Mouse (Mus musculus): ENCODE results near the gene Olfr360.
"Not testable (repeated sequence)": the region's sequence is repeated elsewhere in the genome, so short reads cannot be mapped to it uniquely, and the experiment has no call there.

Gene Olfr360

GRCm38 (mm10) chr2:37065446-37065845, at the start of gene Olfr360:
Gene Olfr360 (plus strand): TSS chr2:37065746.
- no peak for DNase-seq (ENCODE audit: inconsistent ontology term)

GRCm38 (mm10) chr2:37089190-37089589, 23.6 kb downstream of the Olfr360 start, which contains the start of gene Olfr361:
Gene Olfr361 (minus strand): TSS chr2:37089290.
- not testable (repeated sequence) for DNase-seq (ENCODE audit: inconsistent ontology term)

GRCm38 (mm10) chr2:37117810-37118209, 52.3 kb downstream of the Olfr360 start, which contains the start of gene Olfr362:
Gene Olfr362 (minus strand): TSS chr2:37117910.
- DNase-seq (ENCODE audit: inconsistent ontology term): no peak
